Mouse (Mus musculus) bone marrow, adult 2 months (tissue): Measurements from ENCODE around the gene Aspscr1. TPM values are rescaled to one million over a fixed set of nuclear protein-coding genes. Genes with fewer than 3 reads are reported as not detected.
A peak's percentile ranks its signal among the peaks of the same experiment; 100 is the strongest.

Experiments used
- H3K27ac ChIP-seq: fragments of 200-500 bp; 2 replicates; pipeline ENCODE4 v1.5.1; 2012; ENCODE audit warnings: low read depth, mild to moderate bottlenecking, control low read depth, inconsistent platforms, low read length; ENCODE audit not compliant: control insufficient read depth, poor library complexity, insufficient read depth
- H3K4me1 ChIP-seq: fragments of 200-500 bp; 2 replicates; pipeline ENCODE4 v1.6.1; 2011; ENCODE audit warnings: low read length; ENCODE audit not compliant: control insufficient read depth, insufficient read depth
- H3K4me3 ChIP-seq: fragments of 200-500 bp; replicated peaks from 2 replicates; pipeline ENCODE3; 2011; ENCODE audit warnings: mild to moderate bottlenecking, low read depth, low read length, control low read depth; ENCODE audit not compliant: control insufficient read depth
- CTCF ChIP-seq: fragments of 200-500 bp; IDR thresholded peaks from 2 replicates; pipeline ENCODE4 v1.5.1; 2011; ENCODE audit warnings: low read length, control low read depth; ENCODE audit not compliant: control insufficient read depth, insufficient read depth
- POLR2A ChIP-seq: fragments of 200-500 bp; IDR thresholded peaks from 2 replicates; pipeline ENCODE4 v1.6.1; 2011; ENCODE audit warnings: low read depth, mild to moderate bottlenecking, control low read depth, low read length, borderline replicate concordance; ENCODE audit not compliant: control insufficient read depth
- WGBS: fragments of 180-500 bp; shearing (Covaris S2); methylation state at CpG from one replicate; pipeline ENCODE4 v1.1.7; 2018; 5-methylcytosine and 5-hydroxymethylcytosine counted together
- polyA plus RNA-seq: library from polyadenylated mRNA; stranded (reverse); fragments of >200 nt; gene quantifications from 2 replicates; pipeline ENCODE4 v1.2.4, GENCODE M21; 2011; ENCODE audit warnings: low replicate concordance; ENCODE audit not compliant: missing spikeins, insufficient read depth, insufficient read length

Gene Aspscr1
- polyA plus RNA-seq, 1 experiment: 94.3 TPM

DNA sequence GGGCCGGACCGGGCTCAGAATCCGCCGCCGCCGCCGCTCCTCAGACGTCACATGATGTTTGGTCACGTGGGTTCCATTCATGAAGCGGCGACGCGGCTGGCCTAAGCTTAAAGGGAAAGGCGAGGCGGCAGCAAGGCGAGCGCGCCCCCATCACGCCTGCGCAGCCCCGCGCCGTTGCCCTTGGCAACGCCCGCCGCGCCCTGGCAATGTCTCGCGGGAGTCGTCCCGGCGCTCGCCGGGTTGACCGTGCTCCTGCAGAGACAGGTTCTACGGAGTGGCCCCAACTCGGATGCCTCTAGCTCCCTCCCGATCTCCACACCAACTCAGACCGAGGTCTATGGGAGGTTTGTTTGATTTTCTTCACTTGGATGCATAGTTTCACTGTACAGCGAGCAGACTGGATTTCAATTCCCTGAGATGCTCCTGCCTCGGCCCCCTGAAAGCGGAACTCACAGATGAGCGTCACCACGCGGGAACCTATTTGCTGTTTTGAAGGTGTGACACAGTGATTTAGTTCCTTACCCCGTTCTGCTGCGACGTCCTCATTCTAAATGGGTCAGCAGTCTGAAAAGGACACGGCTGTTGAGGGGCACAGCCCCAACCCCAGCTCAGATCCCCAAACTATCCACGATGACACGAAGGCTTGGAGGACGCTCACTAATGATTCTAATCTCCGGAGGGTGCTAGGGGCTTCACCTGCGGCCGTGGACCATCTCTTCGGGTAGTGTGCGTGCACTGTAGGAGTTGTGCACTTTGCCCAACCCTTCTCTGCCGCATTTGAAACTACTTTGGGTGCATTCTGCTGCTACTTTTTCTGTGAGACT lies 39.0 kb upstream of the Aspscr1 start, which contains the start of gene Mafg:
Gene Mafg, minus strand, starts transcription at position 81 of the 824 bp plus-strand sequence.
- Histone ChIP-seq H3K4me3 (peak within 1 kb of the TSS; percentile 80), H3K27ac (peak within 1 kb of the TSS; percentile 94), H3K4me1 (peaks cover 9% of the 10 kb centered on the region)
- 15% methylated on average over 58 of the region's 58 CpGs for WGBS
- TF ChIP-seq POLR2A: peak; percentile 43; the same call in 1 of the 2 replicates
- no peak for TF ChIP-seq CTCF

DNA sequence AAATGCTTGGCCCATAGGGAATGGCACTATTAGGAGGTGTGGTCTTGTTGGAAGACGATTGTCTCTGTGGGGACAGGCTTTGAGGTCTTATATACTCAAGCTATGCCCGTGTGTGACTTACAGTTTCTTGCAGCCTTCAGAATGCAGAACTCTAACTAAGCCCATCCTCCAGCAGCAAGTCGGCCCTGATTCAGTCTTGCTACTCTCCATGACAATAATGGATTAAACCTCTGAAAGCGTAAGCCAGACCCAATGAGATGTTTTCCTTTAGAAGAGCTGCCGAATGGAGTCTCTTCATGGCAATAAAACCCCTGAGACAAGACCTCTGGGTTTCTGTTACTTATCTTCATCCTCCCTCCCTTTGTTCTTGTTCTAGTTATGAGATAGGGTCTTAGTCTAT lies 38.0 kb upstream of the Aspscr1 start:
- H3K4me1 ChIP-seq: peaks cover 5% of the 10 kb centered on the region; the same call in 1 of the 2 replicates
- no peak for TF ChIP-seq POLR2A
- TF ChIP-seq CTCF: no peak
- H3K27ac ChIP-seq: no peak overlapping the region
- WGBS: 86% methylated on average over 5 of the region's 5 CpGs
- no peak overlapping the region for H3K4me3 ChIP-seq

DNA sequence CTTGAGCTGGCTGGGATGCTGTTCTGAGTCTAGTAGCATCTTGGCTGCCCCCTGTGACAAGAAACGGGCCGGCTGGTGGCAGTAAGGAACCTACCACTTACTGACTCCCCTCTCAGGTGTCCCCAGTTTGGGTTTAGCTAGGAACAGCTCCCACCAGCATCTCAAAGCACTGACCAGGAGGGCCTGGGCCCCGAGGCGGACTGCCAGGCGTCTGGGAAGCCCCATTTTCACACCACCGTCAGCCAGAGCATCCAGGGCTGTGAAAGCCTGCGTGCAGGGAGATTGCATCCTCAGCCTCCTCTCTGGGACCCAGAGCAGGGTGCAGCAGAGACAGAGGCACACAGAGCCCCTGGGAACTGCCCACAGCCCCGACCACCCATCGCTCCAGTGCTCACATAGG lies 31.5 kb upstream of the Aspscr1 start:
- no peak for TF ChIP-seq POLR2A
- no peak for TF ChIP-seq CTCF
- H3K27ac ChIP-seq: no peak overlapping the region
- H3K4me1 ChIP-seq: peaks cover 3% of the 10 kb centered on the region; the same call in 1 of the 2 replicates
- 83% methylated on average over 9 of the region's 9 CpGs for WGBS
- no peak overlapping the region for H3K4me3 ChIP-seq

DNA sequence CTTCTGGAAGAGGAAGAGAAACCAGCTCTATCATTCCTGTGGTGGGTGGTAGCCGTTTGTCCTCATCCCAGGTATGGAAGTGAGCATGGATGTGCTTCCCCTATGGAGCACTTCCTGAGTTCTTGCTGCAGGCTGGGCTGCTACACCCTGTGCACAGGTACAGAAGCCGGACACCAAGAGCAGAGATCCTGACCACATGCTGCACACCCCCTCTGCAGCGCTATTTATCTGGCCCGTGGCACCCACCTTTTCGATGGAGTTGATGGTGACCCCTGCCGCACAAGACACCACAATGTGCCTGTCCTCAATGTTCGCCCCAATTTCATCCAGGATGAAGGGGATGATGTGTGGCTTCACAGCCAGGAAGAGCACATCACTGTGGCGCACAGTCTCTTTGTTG lies 30.9 kb upstream of the Aspscr1 start:
- Histone ChIP-seq H3K4me3 (no peak overlapping the region), H3K27ac (no peak overlapping the region), H3K4me1 (peaks cover 3% of the 10 kb centered on the region; the same call in 1 of the 2 replicates)
- WGBS: 73% methylated on average over 8 of the region's 8 CpGs
- TF ChIP-seq CTCF: no peak

DNA sequence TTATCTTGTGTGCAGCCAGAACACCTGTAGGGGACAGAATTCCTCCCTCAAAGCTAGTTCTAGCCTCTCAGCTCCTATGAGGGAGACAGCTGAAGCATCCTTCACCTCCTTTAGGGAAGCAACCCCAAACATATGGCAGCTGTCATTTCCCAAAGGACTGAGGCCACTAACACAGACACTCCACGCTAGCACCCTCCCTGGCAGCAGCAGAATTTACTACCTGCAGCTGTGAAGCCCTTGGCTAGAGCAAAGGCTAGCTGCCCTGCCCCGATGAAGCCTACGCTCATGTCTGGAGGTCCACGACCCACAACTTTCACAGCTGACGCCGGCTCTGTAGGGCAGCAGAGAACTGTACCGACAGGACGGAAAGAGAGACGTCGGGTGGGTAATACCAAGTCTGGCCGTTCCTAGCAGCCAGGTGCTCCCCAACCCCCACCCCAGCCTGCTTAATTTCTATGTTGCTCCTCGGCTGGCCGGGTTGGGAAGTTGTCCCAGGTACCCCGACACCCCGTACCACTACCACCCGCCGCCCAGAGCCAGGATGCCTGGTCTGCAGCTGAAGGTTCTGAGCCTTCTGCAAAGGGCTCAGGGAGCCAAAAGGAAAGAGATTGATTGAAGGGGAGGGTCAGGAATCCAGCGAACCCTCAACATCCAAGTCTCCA lies 29.7 kb upstream of the Aspscr1 start:
- Histone ChIP-seq H3K27ac (no peak overlapping the region), H3K4me1 (peaks cover 3% of the 10 kb centered on the region; the same call in 1 of the 2 replicates), H3K4me3 (peak overlapping the region; percentile 50)
- under 1% methylated on average over 18 of the region's 18 CpGs for WGBS
- TF ChIP-seq POLR2A: no peak
- no peak for TF ChIP-seq CTCF

DNA sequence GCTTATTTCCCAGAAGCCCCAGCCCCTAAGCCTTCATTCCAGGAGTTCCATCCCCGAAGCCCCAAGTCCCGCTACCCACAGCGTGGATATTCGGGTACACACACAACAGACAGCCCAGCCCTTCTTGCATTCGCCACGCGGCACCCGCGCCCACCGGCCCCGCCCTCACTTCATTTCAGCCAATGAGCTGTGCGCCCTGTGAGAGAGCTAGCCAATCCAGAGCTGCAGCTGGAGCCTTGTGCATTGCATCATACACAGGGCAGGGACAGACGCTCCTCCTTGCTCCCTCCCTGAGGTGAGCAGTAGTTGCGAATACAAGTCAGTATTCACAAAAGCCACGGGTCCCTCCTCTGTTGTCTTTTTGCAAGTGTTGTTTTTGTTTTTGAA lies 29.2 kb upstream of the Aspscr1 start, which contains the start of gene Pycr1:
Gene Pycr1, minus strand, starts transcription at position 169 of the 387 bp plus-strand sequence.
- Histone ChIP-seq H3K4me1 (peaks cover 3% of the 10 kb centered on the region; the same call in 1 of the 2 replicates), H3K4me3 (peak within 1 kb of the TSS; percentile 50), H3K27ac (no peak within 1 kb of the TSS)
- WGBS: 0% methylated on average over 15 of the region's 15 CpGs
- TF ChIP-seq POLR2A (peak; percentile 37; the same call in 1 of the 2 replicates), CTCF (no peak)

DNA sequence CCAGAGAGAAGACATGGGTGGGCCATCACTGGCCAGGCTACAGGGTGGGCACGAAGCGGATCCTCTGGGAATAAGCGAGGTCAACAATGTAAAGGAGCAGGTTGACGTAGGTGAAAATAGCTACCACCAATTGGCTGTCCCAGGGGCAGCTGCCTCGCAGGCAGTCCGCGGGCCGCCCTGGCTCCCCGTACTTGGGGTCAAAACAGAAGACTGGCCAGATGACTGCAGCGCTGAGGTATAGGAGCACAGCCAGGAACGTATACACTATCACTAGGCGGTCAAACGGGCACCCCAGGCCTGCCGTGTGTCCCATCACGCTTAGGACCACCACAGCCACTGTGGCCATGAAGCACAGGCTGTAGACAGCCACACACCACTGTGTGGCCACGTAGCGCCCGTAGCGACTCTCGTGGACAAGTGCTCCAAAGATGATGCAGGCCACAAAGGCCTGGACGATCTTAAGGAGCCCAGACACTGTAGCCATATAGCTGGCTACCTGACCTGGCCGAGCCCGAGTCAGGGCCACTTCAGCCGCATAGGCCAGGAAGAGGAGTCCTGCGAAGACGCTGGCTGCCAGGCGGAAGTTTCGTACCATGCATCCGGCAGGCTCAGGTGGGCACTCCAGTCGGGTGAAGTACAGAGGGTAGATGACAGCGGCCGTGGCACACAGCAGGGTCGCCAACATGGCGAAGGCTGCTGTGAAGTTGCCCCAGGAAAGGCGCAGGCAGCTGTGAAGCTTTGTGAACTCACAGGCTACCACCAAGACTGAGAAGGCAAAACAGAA lies 25.5 kb upstream of the Aspscr1 start:
- Histone ChIP-seq H3K4me1 (peaks cover 3% of the 10 kb centered on the region; the same call in 1 of the 2 replicates), H3K27ac (peak overlapping the region; percentile 49), H3K4me3 (no peak overlapping the region)
- no peak for TF ChIP-seq CTCF
- WGBS: 85% methylated on average over 35 of the region's 35 CpGs

DNA sequence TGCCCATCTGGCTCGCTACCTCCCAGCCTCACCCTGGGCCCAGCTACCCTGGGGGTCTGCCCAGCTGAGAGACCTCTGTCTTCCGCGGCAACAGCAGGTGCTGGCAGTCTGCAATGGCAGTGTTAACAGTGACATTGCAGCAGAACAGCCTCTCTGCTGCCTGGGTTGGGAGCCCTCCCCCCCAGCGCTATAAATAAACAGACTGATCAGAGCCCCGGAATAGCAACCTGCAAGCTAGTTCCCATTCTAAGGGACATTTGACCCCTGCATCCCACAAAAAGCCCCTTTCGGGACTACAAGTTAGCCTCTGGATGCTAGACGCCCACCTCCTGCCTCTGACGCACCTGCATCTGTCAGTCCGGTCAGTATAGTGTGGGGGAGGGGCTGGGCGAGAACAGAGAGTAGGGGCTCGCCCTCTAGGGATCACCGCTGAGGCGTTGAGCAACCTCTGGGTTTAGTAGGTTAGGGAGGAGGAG lies 24.7 kb upstream of the Aspscr1 start, which contains the start of gene Myadml2:
Gene Myadml2, minus strand, starts transcription at position 158 of the 476 bp plus-strand sequence.
- 8% methylated on average over 13 of the region's 13 CpGs for WGBS
- TF ChIP-seq POLR2A (no peak), CTCF (no peak)
- peak within 1 kb of the TSS; percentile 38 for H3K4me3 ChIP-seq
- peak within 1 kb of the TSS; percentile 77 for H3K27ac ChIP-seq
- peaks cover under 1% of the 10 kb centered on the region; the same call in 1 of the 2 replicates for H3K4me1 ChIP-seq
